Mouse (Mus musculus): ENCODE measurements around the gene Sfxn5.
A peak's percentile ranks its signal among the peaks of the same experiment; 100 is the strongest.

Gene Sfxn5

DNA sequence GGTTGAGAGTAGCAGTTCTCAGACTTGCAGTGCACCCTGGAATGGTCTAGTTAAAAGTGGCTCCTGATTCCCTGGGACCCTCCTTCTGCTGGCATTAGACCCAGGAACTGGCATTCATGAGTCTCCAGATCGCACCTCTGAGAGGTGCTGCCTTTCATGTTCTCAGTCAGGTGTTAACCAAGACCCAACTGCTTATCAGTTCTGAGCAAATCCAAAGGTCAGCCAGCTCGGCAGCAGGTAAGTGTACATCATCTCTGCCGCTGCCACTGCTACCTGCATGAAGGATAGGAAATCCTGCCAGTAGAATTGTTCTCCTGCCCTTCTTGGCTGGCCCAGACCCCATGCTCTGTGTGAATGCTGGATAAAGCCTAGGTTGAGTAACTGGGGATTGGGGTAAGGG lies 102.5 kb downstream of the Sfxn5 start:
- DNase-seq, result no peak

- no peak for DNase-seq
These were observed 105.7 kb downstream of the Sfxn5 start for GRCm38 (mm10) chr6:85227520-85227919.

DNA sequence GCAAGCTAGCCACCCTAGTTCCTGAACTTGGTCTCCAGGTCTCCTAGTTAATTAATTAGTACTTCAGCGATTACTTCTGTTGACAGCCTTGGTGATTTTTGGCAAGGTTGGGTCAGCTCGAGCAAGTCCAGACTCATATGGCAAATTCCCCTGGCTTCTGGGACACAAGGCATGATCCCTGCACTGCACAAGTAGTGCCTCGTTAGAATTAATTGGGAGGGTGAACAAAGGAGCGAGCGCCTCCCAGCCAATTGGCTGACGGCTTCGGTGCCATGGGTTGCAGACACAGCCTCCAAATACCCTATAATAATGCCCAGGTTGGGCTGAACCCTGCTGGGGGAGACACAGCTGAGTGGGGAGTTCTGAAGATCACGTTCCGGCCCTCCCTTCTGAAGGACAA lies 106.7 kb downstream of the Sfxn5 start:
- no peak for DNase-seq

DNA sequence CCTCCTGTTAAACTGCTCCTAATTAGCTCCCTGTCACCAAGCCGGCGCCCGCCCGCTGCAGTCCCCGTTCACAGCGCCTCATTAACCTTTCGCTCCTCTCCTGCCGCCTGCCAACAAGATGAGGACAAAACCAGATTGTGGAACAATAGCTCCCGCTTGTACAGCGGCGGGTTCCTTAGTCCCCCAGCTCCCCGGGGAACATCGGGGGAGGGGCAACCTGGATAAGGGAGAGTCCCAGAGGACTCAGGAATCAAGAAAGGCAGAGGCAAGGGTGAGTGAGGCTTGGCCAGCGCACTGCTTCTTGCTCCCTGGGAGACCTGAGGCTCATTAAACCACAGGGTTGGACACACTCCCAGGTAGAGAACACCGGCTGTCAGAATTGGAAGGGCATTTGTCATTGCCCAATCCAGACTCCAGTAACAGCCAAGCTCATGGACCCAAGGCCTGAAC lies 108.8 kb downstream of the Sfxn5 start:
- peak; percentile 32 for DNase-seq

DNA sequence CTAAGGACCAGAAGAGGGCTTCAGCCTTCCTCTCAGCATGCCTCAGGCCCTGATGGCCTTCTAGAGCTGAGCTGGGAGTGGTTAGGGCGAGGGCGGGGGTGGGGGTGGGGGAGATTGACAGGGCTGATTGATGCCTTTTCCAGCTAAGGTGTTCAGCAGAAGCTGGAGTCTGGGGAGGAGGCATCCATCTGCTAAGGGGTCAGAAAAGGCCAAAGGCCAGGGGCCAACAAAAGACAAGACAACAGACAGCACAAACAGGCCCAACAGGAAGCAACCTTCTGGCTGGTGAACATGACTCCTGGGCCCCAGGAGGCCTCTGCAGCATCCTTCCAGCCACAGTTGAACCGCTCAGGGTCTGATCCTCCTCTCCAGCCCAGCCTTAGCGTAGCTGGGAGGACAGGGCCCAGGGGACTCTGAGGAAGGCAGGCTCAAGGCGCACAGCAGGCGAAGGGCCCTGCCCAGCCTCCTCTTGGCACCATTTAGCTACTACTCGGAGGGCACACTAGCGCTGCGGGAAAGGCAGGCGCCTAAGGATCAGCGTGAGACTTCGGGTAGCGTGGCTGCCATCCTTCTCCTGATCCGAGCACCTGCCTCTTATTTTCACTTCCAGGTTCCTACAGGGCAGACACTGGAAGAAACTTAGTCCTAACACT lies 109.6 kb downstream of the Sfxn5 start:
- no peak for DNase-seq

DNA sequence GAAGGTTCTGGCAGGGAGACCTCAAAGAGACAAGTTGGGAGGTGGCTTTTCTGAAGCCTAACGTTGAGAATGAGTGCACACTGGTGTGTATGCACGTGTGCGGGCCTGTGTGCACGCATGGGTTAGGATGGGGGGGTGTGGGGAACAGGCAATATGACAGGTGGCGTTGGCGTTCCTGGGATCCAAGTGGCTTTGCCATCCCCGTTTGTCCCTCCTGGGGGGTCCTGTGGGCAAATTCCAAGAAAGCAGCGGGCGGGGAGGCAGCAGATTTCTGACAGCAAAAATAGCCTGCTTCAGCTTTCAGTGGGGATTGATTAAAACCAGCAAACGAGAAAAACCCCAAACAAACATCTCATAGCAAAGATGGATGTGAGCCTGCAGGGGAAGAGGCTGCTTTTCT lies 110.7 kb downstream of the Sfxn5 start:
- DNase-seq, result no peak

- DNase-seq, result no peak
These were observed 112.3 kb downstream of the Sfxn5 start for GRCm38 (mm10) chr6:85220917-85221316.

GRCm38 (mm10) chr6:85219706-85220105 lies 113.5 kb downstream of the Sfxn5 start:
- no peak for DNase-seq

DNA sequence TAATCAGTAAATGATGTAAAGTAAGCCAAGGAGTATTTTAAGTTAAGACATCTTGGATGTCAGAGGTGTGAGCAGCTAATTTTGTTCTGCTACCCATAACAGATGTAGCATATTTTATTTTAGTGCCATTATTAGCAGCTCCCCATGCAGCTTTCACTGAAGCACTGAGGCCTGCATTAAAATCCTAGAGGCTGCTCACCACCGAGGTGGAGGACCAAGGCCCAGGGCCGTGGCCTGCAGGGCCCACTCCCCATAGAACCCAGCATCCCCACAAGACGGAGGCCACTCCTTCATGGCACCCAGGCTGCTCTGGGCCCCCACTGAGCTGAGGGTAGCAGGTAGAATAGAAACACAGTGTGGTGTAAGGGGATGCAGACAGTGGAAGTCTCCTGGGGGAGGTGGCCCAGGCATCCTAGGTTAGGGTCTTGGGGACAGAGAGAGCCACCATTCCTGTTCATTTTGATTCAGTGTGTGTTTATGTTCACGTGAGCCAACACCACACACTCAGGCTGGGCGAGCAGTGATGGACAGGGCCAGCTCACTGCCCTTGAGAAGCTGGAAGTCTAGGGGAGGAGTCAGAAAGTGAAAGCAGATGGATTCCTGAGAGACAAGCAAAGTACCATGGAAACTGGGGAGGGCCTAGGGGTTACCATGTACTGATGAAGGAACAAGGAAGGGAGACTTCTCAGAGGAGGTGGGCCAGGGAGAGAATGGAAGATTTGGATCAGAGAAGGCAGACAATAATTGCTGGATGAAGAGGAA lies 114.4 kb downstream of the Sfxn5 start:
- DNase-seq, result no peak

GRCm38 (mm10) chr6:85218251-85218650 lies 115.0 kb downstream of the Sfxn5 start:
- no peak for DNase-seq

DNA sequence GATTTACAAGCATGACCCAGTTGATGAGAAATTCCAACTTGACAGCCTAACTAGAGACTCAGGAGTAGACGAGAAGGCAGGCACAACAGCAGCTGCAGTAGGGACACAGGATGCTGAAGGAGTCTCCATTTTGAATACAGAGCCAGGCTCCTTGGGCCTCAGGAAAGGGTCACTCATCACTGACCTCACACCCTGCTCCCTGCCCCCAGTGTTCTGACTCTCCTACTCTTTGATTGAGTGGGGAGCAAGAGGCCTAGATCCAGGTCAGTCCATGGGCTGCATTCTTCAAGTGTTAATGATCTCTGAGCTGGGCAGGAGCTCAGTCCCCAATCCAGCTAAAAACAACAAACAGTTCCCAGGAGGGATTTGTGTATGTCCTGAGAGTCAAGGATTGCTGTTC lies 122.5 kb downstream of the Sfxn5 start:
- DNase-seq, result peak; percentile 50

- DNase-seq, result peak; percentile 67
These were observed 123.8 kb downstream of the Sfxn5 start for GRCm38 (mm10) chr6:85209226-85209967.

GRCm38 (mm10) chr6:85207345-85207744 lies 125.9 kb downstream of the Sfxn5 start:
- DNase-seq, result no peak

DNA sequence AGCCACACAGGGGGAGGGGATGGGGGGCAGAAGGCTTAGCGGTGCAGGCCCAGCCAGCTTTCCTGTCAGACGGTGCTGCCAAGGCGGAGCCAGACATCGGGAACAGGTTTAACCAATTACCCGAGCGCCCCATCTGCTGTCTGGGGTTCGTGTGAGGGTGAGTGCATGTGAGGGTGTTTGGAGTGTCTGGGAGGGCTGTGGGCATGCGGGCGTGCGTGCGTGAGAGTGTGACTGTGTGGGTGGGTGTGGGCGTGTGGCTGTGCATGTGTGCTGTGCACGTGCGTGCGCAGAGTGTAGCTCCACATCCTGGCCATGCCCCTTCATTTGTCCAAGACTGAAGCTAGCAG lies 126.3 kb downstream of the Sfxn5 start:
- DNase-seq, result no peak

- no peak for DNase-seq
These were observed 126.9 kb downstream of the Sfxn5 start for GRCm38 (mm10) chr6:85206182-85206938.

- peak; percentile 47 for DNase-seq
These were observed 135.3 kb downstream of the Sfxn5 start for GRCm38 (mm10) chr6:85197951-85198350.

GRCm38 (mm10) chr6:85193381-85194318 lies 139.6 kb downstream of the Sfxn5 start:
- DNase-seq, result no peak

GRCm38 (mm10) chr6:85191751-85192440 lies 141.3 kb downstream of the Sfxn5 start:
- DNase-seq, result no peak

- DNase-seq, result no peak
These were observed 142.6 kb downstream of the Sfxn5 start for GRCm38 (mm10) chr6:85190671-85191070.

DNA sequence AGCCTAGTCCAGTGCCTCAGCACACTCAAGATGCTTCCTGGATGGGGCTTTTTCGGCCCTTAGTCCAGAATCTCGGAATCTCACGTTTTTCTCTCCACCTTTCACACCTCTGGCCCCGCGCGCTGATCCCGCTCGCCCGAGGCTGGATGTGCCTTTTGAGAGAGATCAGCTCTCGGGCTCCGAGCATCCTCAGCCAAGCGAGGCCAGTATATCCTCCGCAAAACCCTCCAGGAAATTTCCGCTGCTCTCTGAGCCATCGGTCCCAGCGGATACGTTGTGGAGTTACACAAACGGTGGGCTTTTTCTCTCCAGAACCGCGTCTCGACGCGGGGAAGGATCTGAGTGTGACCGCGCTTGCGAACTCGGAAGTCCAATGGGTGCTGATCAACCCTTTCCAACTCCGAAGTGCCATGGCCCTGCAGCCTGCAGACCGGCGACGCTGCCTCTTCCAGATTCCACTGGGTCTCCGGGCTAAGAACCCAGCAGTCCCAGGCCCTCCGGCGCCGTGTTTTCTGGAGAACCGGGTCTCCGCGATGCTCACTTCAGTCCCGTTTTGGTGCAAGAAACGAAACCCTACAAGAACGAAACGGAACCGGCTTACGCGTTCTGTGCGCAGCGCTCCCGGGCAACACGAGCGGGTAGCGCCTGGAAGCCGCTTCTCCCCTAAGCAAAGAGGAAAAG lies 143.2 kb downstream of the Sfxn5 start:
- DNase-seq, result peak; percentile 39

DNA sequence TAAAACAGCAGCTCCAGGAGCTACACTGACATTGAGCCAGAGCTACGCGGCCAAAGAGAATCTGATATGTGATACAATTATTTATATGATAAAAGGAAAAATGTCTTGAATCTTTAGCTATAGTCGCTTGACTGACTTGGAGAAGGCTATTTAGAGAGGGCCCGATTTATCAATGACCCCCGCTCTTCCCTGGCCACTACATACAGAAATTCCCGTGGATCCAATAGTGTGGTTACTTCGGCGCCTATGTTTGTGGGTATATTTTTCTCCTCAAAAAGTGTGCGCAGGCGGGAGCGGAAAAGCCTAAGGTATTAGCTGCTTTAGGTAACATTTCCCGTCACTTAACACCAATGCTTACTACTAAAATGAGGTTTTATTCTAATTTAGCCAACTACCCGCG lies 143.9 kb downstream of the Sfxn5 start:
- DNase-seq, result no peak
